Mouse (Mus musculus): ENCODE data around the gene Mdm2.

DNA sequence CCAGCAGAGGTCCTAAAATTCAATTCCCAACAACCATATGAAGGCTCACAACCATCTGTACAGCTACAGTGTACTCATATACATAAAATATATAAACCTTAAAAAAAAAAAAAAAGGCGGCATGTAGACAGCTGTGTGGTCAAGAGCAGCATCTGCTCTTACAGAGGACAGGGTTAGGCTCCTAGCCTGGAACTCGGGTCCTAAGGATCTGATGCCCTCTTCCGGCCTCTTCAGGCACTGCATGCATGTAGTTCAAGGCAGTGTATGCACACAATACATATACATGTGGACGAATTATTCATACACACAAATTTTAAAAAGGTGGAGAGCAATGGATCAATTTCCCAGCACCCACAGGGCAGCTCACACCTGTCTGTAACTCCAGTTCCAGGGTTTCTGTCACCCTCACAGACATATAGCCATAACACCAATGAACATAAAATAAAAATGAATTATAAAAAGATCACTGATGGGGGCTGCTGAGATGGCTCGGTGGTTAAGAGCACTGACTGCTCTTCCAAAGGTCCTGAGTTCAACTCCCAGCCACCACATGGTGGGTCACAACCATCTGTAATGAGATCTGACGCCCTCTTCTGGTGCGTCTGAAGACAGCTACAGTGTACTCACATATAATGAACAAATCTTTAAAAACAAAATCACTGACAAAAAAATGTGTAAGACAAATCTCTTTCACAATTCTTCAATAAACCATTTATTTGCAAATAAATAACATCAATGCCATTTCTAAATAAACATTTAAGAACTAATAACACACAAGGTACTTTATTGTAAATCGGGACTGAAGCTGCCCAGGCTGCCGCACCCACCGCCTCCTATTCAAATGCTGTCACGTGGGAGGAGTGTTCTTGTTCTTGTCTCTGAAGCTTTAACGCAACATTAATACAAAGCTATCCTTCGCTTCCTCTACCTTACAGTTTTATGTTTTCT, 22.1 kb downstream of the Mdm2 start:
- TF ChIP-seq POLR2A (IDR thresholded peaks at IDR 0.05; ENCODE audit: insufficient read depth, low read depth, low read length) (no peak), CTCF (IDR thresholded peaks at IDR 0.05; ENCODE audit: insufficient read depth, low read depth, low read length) (no peak)

Data from olfactory bulb, adult 2 months (tissue).